ENCODE assay signal across 7 mouse cellular contexts in the genomic region with DNA sequence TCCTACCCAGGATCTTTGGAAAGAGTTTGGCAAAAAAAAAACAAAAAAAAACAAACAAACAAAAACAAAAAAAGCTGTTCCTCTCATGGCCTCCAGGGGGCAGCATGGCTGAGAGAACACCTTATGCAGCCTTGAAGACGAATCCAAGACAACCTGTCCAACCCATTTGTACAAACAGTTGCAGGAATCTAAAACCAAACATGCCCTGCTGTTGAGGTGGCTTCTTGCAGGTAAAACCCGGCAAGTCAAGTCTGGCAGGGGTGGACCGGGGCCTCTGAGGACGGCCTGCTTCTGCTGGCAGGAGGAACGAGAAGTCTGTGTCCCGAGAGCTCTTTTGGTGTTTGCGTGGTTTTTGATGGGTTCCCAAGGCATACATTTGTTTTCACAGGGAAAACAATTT. TPM values are rescaled to one million over a fixed set of nuclear protein-coding genes. Genes with fewer than 3 reads are reported as not detected.
DNase-seq lines count a peak whose midpoint lies in the region; ATAC-seq and TF ChIP-seq lines count a peak whose summit lies in the region.

No protein-coding gene starts in this region.

- H3K4me3 ChIP-seq in E14TG2a.4 (replicated peaks; ENCODE audit: low read length) = no peak overlapping the region
- no peak overlapping the region for H3K4me3 ChIP-seq in forebrain, embryonic 15.5 days

- TF ChIP-seq CTCF in E14TG2a.4 (conservative IDR thresholded peaks at IDR 0.05; ENCODE audit: low read length) = peak; percentile 87

- H3K4me1 ChIP-seq in E14TG2a.4 (replicated peaks; ENCODE audit: low read depth, low read length) = peaks cover 66% of the 10 kb centered on the region
- no peaks in the 10 kb centered on the region for H3K4me1 ChIP-seq in forebrain, embryonic 15.5 days

- peaks cover 11% of the 10 kb centered on the region; the same call in 1 of the 2 replicates for H3K27me3 ChIP-seq in E14TG2a.4 (ENCODE audit: insufficient read depth, low read length)
- H3K27me3 ChIP-seq in forebrain, embryonic 15.5 days = no peaks in the 10 kb centered on the region

- WGBS in forebrain, embryonic 15.5 days = 74% methylated on average over 7 of the region's 7 CpGs

- DNase-seq in layer of hippocampus, postnatal 10 days (ENCODE audit: low spot score in 2 of 2) = peak; percentile 32 to 46
- DNase-seq in layer of hippocampus, adult 11-12 months (ENCODE audit: low spot score) = no peak

- H3K9me3 ChIP-seq in E14TG2a.4 (ENCODE audit: low read length) = no peaks in the 10 kb centered on the region
- no peaks in the 10 kb centered on the region for H3K9me3 ChIP-seq in forebrain, embryonic 15.5 days

- no peak overlapping the region for H3K4me2 ChIP-seq in forebrain, embryonic 15.5 days (replicated peaks)

- no peak overlapping the region for H3K27ac ChIP-seq in forebrain, embryonic 15.5 days (replicated peaks)

- no peak overlapping the region for H3K9ac ChIP-seq in forebrain, embryonic 15.5 days (replicated peaks)

- H3K36me3 ChIP-seq in E14TG2a.4 (ENCODE audit: insufficient read depth, low read length) = peaks cover 27% of the 10 kb centered on the region
- H3K36me3 ChIP-seq in forebrain, embryonic 15.5 days = no peaks in the 10 kb centered on the region

- ATAC-seq in activated CD4-positive, CD25-positive, alpha-beta regulatory T cell, adult 4 months = peak; percentile 79
- peak; percentile 32 to 34; a peak in 1 of 4 replicates for ATAC-seq in hematopoietic stem cell, adult 5-6 weeks (replicated peaks in 1 of 2; ENCODE audit: insufficient read depth in 1 of 2, low FRiP score in 2 of 2, low TSS enrichment in 1 of 2, low read depth in 1 of 2, poor library complexity in 2 of 2, severe bottlenecking in 2 of 2)
- peak; percentile 55 for ATAC-seq in megakaryocyte-erythroid progenitor cell, adult 5-6 weeks (replicated peaks; ENCODE audit: low FRiP score, low TSS enrichment, poor library complexity, severe bottlenecking)
- no peak for ATAC-seq in forebrain, embryonic 15.5 days (replicated peaks)

RNA-seq across cellular contexts. Expression of gene Gns, which starts 44.8 kb away (rescaled TPM):
- total RNA-seq in layer of hippocampus, postnatal 10 days (2021) = 10 to 100 TPM; 75.8 to 79.0 TPM
- polyA plus RNA-seq in activated CD4-positive, CD25-positive, alpha-beta regulatory T cell, adult 4 months (2017; shearing (Covaris generic)) = 1 to 10 TPM; 7.2 to 9.1 TPM
- 24.3 and 37.2 TPM in 2 replicates for total RNA-seq in hematopoietic stem cell, adult 5-6 weeks (2017)
- 21.9 and 33.9 TPM in 2 replicates for total RNA-seq in megakaryocyte-erythroid progenitor cell, adult 5-6 weeks (2014; fragmentation: Nextera tagmentation)
- total RNA-seq in megakaryocyte-erythroid progenitor cell, adult 5-6 weeks (2017) = 17.3 and 23.7 TPM in 2 replicates
- polyA plus RNA-seq in forebrain, embryonic 15.5 days (2015; fragmentation: Nextera tagmentation; extraction: Ambion mirVana) = 30.3 and 34.7 TPM in 2 replicates

RNA-seq across cellular contexts. Expression of gene Tbc1d30, which starts 58.6 kb away (rescaled TPM):
- 10 to 100 TPM; 42.0 to 44.1 TPM for total RNA-seq in layer of hippocampus, postnatal 10 days (2021)
- polyA plus RNA-seq in activated CD4-positive, CD25-positive, alpha-beta regulatory T cell, adult 4 months (2017; shearing (Covaris generic)) = 1 to 10 TPM; 5.0 to 5.7 TPM
- total RNA-seq in hematopoietic stem cell, adult 5-6 weeks (2017) = 0.63 and 1.7 TPM in 2 replicates
- total RNA-seq in megakaryocyte-erythroid progenitor cell, adult 5-6 weeks (2014; fragmentation: Nextera tagmentation) = 0.57 TPM in 1 of 2 replicates, not detected in the other
- total RNA-seq in megakaryocyte-erythroid progenitor cell, adult 5-6 weeks (2017) = 0.57 TPM in 1 of 2 replicates, not detected in the other
- 8.5 and 9.1 TPM in 2 replicates for polyA plus RNA-seq in forebrain, embryonic 15.5 days (2015; fragmentation: Nextera tagmentation; extraction: Ambion mirVana)

Comparison
In these comparisons a context has a peak if more than half of its experiments do, and no peak if none do; other contexts are left out.
1. RNA of gene Tbc1d30, which starts 58.6 kb away (total RNA-seq): 42.0 to 44.1 TPM in layer of hippocampus, postnatal 10 days; 0.63 to 1.7 TPM in hematopoietic stem cell, adult 5-6 weeks and 0.57 TPM in megakaryocyte-erythroid progenitor cell, adult 5-6 weeks; every median in the first group is over 10 times any median in the second.